Mouse (Mus musculus): ENCODE measurements around the gene Rnf11.

DNA sequence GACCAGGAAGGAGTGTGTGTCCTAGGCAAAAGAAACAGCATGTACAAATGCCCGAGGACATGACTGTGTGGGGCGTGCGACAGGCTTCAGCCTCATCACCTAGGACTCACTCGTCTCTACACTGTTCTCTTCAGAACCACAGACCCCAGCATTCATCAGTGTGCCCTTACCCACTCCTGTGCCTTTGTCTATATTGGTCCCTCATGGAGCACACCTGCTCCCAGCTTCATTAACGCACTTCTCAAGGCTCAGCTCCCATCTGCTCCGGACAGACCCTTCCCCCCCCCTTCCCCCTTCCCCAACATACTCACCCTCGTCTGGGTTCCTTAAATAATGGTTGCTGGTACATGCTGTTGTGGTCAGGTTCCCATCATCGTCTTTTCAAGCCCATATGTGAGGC is 79.1 kb downstream of the Rnf11 start:
- TF ChIP-seq POLR2A (IDR thresholded peaks at IDR 0.05; ENCODE audit: control insufficient read depth in 1 of 2, insufficient read depth in 1 of 2, low read depth in 1 of 2, low read length in 2 of 2, poor library complexity in 1 of 2), result no peak
- TF ChIP-seq TBP (IDR thresholded peaks at IDR 0.05; ENCODE audit: low read depth, low read length), result no peak
